Mouse (Mus musculus) thymus, adult 2 months (tissue): ENCODE measurements around the gene Pan3.
"Not testable (repeated sequence)": the region's sequence is repeated elsewhere in the genome, so short reads cannot be mapped to it uniquely, and the experiment has no call there.

ENCODE experiments used
- CTCF ChIP-seq: fragments of 200-500 bp; IDR thresholded peaks from 2 replicates; pipeline ENCODE4 v1.5.1; 2012; ENCODE audit warnings: mild to moderate bottlenecking, control low read depth, low read length, moderate library complexity, borderline replicate concordance; ENCODE audit not compliant: control insufficient read depth, poor library complexity, insufficient read depth; ENCODE audit errors: extremely low read depth
- POLR2A ChIP-seq: fragments of 200-500 bp; IDR thresholded peaks from 2 replicates; pipeline ENCODE4 v1.6.1; 2012; ENCODE audit warnings: mild to moderate bottlenecking, low read length, control low read depth, moderate library complexity; ENCODE audit not compliant: control insufficient read depth, poor library complexity, insufficient read depth; ENCODE audit errors: extremely low read depth

GRCm38 (mm10) chr5:147557641-147558040 lies 127.7 kb downstream of the Pan3 start:
- not testable (repeated sequence) for TF ChIP-seq CTCF, POLR2A
